Mouse (Mus musculus) regulatory T cell (primary cell): ENCODE measurements around the gene Hmga2.
"Not testable (repeated sequence)": the region's sequence is repeated elsewhere in the genome, so short reads cannot be mapped to it uniquely, and the experiment has no call there.

Experiments
- in situ Hi-C: fragments of 300-600 bp; cut with MboI, MseI; formaldehyde crosslinking; loops from one replicate; pipeline ENCODE4 v1.15.1; 2025; ENCODE audit warnings: high pct_unique_total_duplicates

Gene Hmga2

DNA sequence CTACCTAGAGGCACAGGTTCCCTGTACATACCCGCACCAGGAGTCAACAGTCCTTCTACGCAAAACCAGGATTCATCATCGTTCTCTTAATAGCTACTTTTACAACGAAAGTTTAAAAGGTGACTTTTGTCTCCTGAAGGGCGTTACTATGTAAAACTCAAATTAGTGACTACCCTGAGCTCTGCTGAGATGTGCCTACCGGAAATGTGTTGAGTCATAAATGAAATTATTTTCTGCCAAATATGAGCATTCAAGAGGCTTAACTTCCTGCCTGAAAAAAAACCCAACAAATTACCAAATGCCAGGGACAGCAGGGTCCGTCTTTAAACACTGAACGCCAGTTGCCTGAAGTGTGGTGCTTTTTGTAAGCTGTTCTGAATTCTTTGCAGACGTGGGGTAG, 81.5 kb downstream of the Hmga2 start:
- in situ Hi-C loops, result no loop called here

DNA sequence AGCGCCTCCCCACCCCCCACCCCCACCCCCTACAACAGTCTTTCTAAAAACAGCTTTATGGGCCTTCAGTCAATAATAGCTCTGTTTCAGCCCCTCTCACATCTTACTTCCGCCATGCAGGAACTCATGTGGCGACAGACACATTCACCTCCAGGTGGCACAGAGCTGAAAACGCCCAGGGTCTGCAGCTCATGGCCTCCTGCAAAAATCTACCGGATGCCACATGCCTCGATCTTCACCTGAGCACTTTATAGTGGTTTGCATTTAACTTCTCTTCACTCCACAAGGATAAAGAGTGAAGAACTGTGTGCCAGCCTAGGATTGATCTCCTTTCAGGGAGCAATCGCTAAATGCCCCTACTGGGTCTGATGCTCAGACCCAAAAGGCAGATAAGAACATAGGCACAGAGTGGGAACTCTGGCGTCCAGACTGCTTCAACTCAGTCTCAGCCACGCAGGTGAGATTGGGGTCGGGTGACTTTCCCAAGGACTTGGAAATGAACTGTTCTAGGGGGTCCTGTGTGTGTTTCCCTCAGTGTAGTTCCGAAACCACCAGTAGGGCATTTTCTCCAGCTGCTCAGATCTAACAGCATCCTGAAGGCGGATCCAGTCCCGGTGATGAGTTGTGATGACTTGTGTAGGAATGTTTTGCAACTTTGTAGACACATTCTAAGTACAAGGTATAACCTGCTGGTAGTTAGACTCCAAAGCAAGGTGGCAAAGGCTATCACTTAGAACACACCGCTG, 84.1 kb downstream of the Hmga2 start:
- in situ Hi-C loops, result no loop called here

DNA sequence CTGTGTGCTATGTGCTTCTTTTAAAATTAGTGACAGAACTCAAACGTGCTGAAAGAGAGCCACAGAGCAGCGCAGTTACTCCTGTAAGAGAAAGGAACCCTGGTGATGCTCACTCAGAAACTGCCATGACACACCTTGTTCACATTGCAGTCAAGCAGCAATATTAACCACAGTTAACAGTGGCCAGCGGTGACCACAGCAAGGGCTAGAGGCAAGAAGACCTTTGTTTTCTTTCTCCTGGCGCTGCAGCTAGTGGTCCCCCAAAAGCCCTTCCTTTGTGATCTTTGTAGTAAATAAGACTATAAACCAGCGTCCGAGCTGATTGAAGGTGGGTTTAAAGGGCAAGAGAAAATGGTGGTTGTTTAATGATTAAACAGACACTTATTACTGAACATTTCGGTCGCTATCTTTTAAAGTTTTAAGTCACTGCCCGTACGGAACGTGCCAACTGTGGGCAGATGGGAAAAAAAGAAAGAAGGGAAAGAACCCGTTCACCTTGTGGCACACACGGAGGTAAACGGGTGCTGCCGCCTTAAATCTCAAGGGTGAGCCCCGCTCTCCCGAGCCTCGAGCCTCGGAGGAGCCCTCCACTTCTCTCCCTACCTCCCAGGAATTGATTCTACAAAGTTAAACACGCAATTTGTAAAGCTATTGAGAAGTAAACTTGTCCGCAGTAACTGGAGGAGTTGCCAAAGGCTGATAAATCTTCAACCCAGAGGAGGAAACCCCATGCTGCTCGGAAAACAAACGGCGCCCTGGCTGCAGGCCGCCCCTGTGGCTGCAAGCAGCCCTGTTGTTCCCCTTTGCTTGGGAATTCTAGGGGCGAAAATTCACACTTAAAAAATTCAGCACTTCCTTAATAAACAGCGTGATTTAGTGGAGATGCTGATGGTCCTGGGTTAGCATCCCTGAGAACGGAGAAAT, 85.1 kb downstream of the Hmga2 start:
- in situ Hi-C loops, result no loop called here

DNA sequence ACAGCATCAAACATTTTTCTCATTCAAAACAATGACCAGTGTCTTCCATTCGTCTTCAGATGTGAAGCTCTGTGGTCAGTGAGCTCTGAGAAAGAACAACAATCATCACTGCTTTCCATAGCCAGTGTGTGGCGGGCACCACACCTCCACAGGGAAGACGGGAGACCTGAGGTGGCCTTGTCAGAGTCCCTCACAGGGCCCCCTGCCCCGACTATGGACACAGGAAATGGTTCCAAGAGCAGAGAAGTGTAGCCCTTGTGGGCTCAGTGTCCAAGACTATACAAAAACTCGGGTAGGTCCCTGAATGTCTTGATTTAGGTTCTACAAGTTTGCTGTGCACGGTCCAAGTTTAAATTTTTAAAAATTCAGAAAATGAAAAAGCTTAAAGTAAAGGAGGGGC, 86.6 kb downstream of the Hmga2 start:
- in situ Hi-C loops, result no loop called here

DNA sequence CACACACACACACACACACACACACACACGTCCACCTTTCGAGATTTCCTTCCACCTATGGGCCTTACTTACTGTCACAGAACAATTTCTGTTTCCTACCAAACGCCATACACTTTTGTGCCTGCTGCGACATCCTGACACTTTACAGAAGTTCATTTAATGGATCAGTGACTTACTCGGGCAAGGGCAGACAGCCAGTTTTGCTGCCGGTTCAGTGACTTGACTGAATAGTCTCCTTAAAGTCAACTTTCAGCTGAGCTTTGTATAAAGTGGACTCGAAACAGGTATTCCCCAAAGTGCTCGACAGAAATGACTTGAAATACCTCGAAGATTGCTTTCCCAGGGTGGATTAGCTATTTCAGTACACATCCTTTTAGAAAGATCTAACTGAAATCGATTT, 87.3 kb downstream of the Hmga2 start:
- in situ Hi-C loops, result no loop called here

DNA sequence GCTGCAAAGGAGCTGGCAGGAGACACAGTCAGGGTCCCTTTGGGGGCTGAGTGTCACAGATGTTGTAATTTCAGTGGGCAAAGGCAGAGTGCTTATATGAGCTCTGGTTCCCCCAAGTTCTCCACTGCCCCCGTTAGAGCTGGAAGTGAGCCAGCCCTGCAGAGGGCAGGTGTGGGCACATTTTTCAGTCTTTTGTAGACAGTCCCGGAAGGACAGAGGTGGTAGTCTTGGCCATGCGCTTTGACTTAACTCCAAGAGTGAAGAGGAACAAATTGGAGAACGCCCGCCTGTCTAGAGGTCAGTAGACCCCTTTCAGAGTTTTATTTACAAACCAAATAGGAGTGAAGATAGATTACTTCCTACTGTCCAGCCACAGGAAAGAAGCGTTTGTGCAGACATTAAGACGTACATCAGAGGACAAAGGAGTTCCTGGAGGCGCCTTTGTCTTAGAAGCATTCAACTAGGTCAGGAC, 87.8 kb downstream of the Hmga2 start:
- in situ Hi-C loops, result no loop called here

DNA sequence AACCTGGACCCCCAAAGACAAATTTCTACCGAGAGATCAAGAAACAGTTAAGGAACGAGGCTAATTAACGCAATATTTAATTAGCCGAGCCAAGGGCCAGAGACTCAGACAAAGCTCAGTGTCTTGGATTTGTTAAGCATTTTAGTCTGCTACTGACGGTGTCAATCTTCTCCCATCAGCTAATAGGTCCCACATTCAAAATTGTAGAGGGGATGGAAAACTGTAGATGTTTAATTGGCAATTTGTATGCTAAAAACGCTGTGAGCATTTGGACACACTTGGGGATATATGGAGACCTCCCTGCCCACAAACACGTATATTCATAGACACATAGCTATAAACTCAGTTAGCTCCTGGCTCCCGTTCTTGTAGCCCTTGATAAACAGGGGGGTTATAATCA, 89.2 kb downstream of the Hmga2 start:
- in situ Hi-C loops, result no loop called here

DNA sequence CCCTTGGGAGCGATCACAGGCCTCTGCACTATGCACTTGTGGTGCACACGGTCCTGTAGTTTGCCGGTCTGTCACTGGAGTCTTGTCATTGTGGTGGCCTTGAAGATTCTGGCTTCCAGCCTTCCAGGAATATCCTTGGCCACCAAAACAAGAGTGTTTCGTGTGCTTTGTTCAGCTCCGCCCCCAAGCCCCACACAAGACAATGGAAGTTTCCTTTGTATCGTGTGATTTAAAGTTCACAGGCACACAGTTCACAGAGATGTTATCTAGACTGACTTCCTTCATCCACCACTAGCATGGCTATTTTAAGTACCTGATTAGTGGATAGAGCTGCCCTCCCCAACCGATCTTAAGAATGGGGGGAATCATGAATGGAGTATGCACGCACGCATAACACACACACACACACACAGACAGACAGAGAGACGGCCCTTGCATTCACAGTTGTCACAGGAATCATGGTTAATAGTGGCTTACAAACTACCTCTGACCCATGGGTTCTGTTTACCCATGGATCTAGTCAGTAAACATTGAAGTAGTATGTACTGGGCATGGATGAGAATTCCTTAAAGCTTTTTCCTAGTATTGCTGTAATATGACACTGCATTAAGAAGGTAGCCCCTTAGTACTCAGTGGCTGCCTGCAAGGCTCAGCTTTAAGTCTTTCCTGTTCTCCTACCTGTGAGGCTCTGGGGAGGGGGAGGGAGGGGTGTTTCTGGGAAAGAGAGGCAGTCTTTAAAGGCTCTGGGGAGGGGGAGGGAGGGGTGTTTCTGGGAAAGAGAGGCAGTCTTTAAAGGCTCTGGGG, 91.3 kb downstream of the Hmga2 start:
- in situ Hi-C loops, result no loop called here

DNA sequence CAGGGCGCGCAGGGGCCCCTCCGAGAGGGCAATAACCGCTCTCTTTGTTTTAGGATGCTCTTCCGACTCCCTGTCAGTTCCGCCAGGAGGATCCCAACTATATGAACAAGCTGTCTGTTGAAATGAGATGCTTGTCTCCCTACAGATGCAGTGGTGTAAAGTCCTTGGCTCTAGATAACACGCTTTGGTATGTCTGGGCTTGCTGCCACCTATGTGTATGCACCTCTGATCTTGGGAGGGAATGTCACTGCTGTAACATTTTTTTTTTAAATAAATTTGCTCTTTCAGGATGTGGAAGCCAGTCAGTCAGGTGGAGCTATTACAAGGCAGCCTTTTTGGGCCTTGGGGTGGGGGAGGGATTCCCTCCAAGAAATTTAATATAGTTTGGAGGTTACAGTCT, 92.2 kb downstream of the Hmga2 start:
- in situ Hi-C loops, result no loop called here

DNA sequence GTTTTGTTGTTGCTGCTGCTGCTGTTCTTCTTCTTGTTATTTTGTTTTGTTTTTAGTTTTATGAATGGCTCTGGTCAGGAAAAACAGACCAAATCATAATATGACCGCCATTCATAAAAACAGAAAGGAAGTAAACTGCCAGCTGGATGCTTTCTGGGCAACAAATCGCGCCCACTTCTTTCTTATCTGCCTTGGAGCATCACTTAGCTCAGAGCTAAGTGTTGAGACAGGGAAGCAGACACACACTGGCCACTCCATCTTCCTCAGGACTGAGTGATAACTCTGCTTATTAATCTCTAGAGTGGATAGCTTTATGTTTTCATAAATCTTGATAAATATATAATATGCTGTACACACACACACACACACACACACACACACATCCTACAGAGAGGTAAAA, 98.5 kb downstream of the Hmga2 start:
- in situ Hi-C loops, result no loop called here

DNA sequence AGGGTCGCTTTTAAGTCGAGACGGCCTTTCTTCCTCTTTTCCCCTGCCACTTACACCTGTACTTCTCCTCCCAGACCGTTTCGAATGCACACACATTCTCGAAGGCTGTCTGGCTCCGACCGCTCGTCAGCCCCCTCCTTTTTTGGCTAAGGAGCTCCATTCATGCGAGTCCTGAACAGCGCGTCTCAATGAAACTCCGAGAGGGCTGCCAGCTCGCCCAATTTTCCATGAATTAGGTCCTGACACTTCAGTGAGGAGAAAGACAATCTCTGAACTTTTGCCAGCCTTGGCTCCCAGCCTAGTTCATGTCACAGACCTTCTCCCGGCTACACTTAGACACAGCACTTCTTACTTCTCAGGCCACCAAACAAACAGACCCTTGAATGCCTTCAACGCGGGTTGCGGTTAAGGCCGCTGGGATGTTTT, 98.9 kb downstream of the Hmga2 start:
- in situ Hi-C loops, result no loop called here

DNA sequence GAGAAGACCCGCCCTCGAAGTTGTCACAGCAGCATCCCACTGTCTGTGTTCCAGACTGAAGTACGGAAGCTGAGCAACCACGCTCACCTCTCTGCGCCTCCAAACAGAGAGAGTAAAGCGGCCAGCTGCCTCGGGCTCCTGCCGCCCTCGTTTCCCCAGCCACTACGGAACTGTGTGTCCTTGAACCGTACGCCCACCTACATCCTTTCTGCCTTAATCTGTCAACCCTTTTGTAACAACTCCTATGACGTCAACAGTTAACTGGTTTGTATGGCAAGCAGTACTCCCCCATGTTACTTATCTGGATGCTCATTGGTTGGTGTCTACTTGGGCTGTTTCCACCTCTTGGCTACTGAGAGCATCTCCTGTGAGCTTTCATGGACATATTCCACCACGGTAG, 100.8 kb downstream of the Hmga2 start:
- in situ Hi-C loops, result no loop called here

DNA sequence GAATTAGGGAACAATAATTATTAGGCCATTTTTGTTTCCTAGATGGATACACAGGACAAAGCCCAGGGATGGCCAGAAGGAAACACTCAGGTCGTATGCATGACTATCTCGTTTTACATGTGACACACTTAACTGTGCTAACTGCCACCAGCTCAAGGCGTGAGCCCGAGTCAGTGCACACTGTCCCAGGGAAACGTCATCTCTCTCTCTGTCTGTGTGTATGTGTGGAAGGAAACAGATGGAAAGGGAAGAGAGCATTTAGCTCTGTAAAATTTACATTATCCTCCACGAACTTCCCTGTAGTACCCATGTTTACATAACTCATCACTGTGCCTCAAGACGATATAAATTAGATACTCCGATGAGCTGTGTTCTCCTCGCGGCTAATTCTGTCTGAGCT, 105.1 kb downstream of the Hmga2 start:
- in situ Hi-C loops, result no loop called here

DNA sequence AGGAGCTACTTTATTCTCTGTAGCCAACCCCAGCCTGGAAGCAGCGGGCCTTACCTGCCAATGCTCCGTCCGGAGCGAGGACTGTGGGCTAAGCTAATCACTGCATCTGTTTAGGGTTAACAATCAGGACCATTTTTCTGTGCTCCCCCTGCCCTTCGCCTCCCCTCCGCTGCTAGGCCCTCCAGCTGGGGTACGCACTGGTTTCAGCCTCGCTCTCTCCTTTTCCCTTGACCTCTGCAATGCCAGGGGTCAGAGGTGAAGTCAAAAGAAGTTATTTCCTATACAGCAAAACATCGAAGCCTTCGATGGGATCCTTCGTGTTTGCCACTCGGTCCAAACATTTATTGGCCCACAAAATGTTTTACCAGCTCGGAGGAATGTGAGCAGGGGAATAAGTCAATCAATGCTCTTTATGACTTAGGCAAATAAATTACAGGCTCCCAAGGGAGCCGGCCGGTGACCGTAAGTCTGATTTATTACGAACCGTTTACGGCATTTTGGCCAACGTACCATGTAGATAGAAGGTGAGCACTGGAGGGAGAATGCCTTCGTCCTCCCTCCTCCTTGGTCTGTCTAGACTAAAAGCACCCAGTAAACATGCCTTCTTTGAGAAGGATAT, 107.0 kb downstream of the Hmga2 start:
- in situ Hi-C loops, result no loop called here

DNA sequence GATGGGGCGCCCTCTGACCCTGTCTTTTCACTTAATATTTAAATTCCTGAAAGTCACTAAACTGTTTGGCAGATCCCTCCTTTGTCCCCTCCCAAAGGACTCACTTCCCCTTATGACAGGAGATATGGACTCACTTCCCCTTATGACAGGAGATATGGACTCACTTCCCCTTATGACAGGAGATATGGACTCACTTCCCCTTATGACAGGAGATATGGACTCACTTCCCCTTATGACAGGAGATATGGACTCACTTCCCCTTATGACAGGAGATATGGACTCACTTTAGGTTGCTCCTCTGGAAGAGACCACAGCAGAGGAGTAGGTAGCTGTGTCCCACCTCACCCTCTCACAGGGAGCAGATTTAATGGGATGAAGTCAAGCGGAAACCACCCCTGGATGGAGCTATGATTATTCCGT, 110.1 kb downstream of the Hmga2 start:
- in situ Hi-C loops, result not testable (repeated sequence)

DNA sequence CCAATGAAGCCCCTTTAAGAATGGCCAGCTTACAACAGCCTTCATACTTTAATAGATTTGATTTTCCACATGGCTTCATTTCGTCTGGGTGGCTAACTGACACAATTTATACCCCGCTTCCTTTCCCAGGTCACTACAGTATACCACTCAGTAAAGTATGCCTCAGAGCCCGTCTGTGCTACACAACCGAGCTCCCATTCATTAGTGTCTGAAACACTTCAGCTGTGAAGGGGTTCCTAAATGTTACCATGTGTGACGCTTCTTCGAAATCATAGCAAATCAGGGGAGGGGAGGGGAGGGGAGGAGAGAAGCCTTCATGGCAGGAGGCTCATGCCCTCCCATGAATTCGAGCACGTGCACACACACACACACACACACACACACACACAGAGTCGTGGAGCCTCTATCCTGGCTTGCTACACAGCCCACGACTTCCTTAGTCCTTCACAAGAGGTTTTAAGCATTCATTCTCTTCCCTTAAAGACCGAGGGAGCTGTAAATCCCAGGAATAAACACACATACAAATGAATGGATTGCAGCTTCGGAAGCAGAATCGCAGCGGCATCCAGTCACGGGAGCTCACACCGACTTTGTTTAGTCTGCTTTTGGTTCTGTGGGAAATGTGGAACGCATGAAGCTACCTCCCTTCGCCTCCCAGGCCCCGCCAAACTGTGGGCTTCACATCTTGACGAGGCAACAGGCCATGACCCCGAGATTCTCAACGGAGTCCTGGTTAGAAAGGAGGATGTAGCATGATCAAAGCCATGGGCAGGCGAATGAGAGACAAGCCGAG, 110.7 kb downstream of the Hmga2 start:
- in situ Hi-C loops, result no loop called here

DNA sequence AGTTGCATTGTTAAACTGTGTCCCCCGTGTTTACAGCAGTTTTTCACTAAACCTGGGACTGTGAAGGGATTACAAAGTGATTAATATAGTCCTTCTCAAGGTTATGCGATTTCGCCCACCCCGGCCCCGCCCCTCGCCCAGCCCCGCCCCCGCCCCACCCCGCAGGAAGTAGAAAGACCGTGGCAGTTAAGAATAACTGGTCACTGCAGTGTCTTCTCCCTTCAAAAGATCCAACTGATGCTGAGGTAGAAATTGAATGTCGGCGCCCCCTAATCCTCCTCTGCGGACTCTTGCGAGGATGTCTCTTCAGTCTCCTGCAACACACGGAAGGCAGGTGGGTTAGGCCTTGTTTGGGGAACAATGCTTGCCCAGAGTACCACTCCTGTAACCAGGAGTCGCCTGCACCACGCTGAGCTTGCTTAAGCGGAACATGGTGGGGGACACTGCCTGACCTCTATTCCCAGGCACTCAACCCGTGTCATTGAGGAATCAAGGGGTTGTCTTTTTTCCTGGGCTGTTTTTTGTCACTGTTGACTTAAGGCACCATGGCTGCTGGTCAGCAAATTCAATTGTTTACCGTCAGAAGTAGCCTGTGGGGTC, 112.2 kb downstream of the Hmga2 start:
- in situ Hi-C loops, result no loop called here

DNA sequence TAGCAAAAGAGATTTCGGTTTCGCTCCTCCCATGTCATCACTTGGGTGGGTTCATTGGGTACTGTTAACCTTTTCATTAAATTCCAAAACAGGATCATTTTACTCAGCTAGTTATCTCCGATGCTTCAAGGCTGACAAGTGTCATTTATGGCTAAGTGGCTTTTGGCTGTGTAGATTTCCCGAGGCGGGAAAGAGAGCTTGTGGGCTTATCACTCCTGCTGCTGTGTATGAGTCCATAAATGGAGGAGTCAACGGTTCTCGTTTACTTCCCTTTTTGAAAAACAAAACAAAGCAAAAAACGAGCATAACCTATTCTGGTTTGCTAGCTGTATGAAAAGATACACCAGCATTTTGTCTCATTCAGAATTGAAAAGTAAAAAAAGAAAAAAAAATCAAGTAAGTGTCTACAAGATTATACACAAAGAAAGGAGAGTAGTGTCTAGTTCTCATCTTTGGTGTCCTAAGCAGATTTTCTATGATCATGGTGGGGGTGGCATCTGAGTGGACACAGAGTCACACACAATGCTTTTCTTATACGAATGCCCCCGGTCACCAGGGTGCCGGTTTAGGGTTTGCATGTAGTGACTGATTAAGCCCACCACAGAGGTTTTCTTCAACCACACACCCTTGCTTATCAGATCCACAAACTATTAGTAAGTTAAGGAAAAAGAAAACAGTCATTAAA, 112.8 kb downstream of the Hmga2 start:
- in situ Hi-C loops, result not testable (repeated sequence)

DNA sequence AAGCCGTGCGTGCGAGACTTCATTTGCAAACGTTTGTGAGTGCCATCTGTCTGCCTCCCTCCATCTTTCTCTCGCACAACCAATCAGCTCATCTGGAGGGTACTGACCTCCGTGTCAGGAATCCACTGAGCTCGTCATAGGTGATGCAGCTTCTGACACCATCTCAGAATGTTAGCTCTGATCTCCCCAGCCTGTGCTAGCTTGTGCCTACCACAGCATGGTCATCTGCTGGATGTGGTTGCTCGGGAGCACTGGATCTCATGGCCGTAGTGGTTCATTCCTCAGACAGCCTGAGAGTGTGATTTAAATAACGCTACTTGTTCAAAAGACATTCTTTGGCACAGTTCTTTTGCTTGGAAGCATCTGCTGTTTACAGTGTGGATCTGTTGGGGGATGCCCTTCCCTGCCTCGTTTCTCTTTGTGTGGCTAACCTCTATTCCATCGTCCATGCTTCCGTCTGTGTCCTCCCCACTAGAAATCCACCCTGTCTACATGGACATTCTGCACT, 121.7 kb downstream of the Hmga2 start:
- in situ Hi-C loops, result no loop called here

DNA sequence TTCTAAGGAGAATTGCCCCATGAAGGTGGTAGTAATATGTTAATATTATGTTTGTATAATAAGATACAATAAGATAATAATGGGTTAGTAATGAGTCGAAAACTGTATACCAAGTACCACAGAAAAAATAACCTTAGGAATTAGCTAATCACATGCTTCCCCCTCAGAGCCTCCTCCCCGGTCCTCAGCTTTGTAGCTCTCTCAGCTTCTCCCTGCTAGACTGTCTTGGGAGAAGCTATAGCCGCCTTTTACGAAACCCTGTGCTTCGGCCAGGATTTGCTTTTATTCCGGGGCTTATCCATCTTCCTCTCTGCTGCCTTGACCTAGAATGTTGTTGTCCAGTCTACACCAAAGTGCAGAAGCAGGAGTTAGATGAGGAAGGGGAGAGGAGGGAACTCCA, 130.9 kb downstream of the Hmga2 start:
- in situ Hi-C loops, result no loop called here
